Mouse (Mus musculus) stomach, embryonic 16.5 days (tissue): Measurements from ENCODE around the gene Wdr59. TPM values are rescaled to one million over a fixed set of nuclear protein-coding genes. Genes with fewer than 3 reads are reported as not detected.

Experiments used
- ATAC-seq: fragments of 200-750 bp; cut with Nextera tagmentation; 2 replicates; pipeline ENCODE4 v1.8.0; 2017; ENCODE audit warnings: moderate number of reproducible peaks, moderate TSS enrichment; ENCODE audit not compliant: insufficient read depth, low FRiP score
- H3K27ac ChIP-seq: fragments of 300-500 bp; sonication (generic); 2 replicates; pipeline ENCODE4 v1.5.1; 2014; ENCODE audit warnings: low read length
- H3K27me3 ChIP-seq: fragments of 300-500 bp; sonication (generic); 2 replicates; pipeline ENCODE4 v1.6.1; 2014; ENCODE audit warnings: low read length, control low read depth, mixed read lengths; ENCODE audit not compliant: control insufficient read depth, insufficient read depth
- H3K36me3 ChIP-seq: fragments of 300-500 bp; sonication (generic); 2 replicates; pipeline ENCODE4 v1.6.1; 2014; ENCODE audit warnings: low read length; ENCODE audit not compliant: control insufficient read depth, insufficient read depth
- H3K4me1 ChIP-seq: fragments of 300-500 bp; sonication (generic); 2 replicates; pipeline ENCODE4 v1.6.1; 2014; ENCODE audit warnings: low read length, control low read depth, mixed read lengths; ENCODE audit not compliant: control insufficient read depth, insufficient read depth
- H3K4me2 ChIP-seq: fragments of 300-500 bp; sonication (generic); 2 replicates; pipeline ENCODE4 v1.6.1; 2014; ENCODE audit warnings: low read depth, low read length, mixed read lengths
- H3K4me3 ChIP-seq: fragments of 300-500 bp; sonication (generic); replicated peaks from 2 replicates; pipeline ENCODE4 v1.5.1; 2014; ENCODE audit warnings: mild to moderate bottlenecking, low read length
- H3K9ac ChIP-seq: fragments of 300-500 bp; sonication (generic); 2 replicates; pipeline ENCODE4 v1.6.1; 2014; ENCODE audit warnings: low read length
- H3K9me3 ChIP-seq: fragments of 300-500 bp; sonication (generic); replicated peaks from 2 replicates; pipeline ENCODE4 v1.6.1; 2016; ENCODE audit warnings: low read length, control low read depth; ENCODE audit not compliant: control insufficient read depth
- WGBS: fragments of 180-500 bp; shearing (Covaris S2); extraction: QIAGEN DNeasy Blood & Tissue Kit; methylation state at CpG from one replicate; pipeline ENCODE4 v1.1.7; 2014; 5-methylcytosine and 5-hydroxymethylcytosine counted together
- polyA plus RNA-seq: library from polyadenylated mRNA; unstranded; fragments of >200 nt; fragmentation: Nextera tagmentation; extraction: Ambion mirVana; gene quantifications from 2 replicates; pipeline ENCODE4 v1.2.1, GENCODE M21; 2015

Gene Wdr59
- polyA plus RNA-seq, 1 experiment from 2014 or later, result 5.9 TPM

DNA sequence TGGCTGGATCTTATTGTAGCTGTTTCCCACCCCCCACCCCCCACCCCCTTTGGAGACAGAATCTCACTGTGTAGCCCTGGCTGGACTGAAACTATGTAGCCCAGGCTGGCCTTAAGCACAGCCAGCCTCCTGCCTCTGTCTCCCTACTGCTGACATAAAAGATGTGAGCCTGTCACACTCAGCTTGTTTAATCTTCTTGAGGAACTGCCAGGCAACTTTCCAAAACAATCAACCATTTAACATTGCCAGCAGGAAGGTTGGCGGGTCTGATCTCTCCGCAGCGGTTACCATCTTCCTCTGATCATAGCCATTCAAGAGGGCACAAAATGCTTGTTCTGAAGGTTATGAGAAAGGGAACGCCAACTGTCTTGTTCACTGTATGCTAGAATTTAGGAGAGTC is 11.6 kb upstream of the Wdr59 start:
- peaks cover 9% of the 10 kb centered on the region for H3K4me1 ChIP-seq
- H3K9ac ChIP-seq, result no peak overlapping the region
- H3K9me3 ChIP-seq, result no peaks in the 10 kb centered on the region
- H3K27ac ChIP-seq, result no peak overlapping the region
- H3K36me3 ChIP-seq, result no peaks in the 10 kb centered on the region
- no peak overlapping the region for H3K4me3 ChIP-seq
- ATAC-seq, result no peak
- H3K4me2 ChIP-seq, result no peak overlapping the region
- H3K27me3 ChIP-seq, result no peaks in the 10 kb centered on the region
- 68% methylated on average over 4 of the region's 4 CpGs for WGBS

DNA sequence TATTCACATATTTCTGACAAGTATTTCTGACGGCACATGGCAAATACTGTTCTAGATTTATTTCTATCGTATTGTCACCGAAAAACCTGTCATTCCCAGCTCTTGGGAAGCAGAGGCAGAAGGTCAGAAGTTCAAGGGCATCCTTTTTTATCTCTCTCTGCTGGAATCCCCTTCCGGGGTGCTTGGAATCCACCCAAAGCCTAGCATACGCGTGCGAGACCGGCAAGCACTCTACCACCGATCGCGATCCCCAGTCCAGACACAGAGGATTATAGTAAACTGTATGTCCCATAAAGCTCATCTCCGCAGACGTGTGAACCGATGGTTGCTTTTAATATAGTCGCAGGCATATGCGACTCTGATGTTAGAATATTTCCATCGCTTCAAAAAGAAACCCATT is 9.7 kb upstream of the Wdr59 start:
- no peaks in the 10 kb centered on the region for H3K27me3 ChIP-seq
- H3K9me3 ChIP-seq, result no peaks in the 10 kb centered on the region
- no peaks in the 10 kb centered on the region for H3K4me1 ChIP-seq
- no peaks in the 10 kb centered on the region for H3K36me3 ChIP-seq
- 80% methylated on average over 17 of the region's 17 CpGs for WGBS
- H3K4me3 ChIP-seq, result no peak overlapping the region
- H3K9ac ChIP-seq, result no peak overlapping the region
- ATAC-seq, result no peak
- H3K4me2 ChIP-seq, result no peak overlapping the region
- H3K27ac ChIP-seq, result no peak overlapping the region

DNA sequence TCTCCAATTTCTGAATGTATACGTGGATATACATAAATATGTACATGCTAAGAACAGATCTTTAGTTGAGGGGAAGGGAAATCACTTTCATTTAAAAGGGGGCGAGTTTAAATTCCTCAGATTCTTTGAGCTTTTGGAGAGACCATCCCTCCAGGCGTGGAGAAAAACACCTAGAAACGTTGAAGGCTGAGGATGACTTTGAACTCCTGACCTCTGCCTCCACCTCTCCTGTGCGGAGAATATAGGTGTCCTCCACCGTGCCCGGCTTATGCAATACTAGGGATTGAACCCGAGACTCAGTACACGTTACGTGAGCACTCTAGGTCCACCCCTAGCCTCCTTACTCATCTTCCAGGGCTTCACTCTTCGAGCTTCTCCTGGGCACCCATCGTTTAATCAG is 9.3 kb upstream of the Wdr59 start:
- Histone ChIP-seq H3K9ac (no peak overlapping the region), H3K4me1 (no peaks in the 10 kb centered on the region), H3K4me3 (no peak overlapping the region), H3K4me2 (no peak overlapping the region), H3K27ac (no peak overlapping the region), H3K9me3 (no peaks in the 10 kb centered on the region), H3K27me3 (no peaks in the 10 kb centered on the region), H3K36me3 (no peaks in the 10 kb centered on the region)
- WGBS, result 65% methylated on average over 12 of the region's 12 CpGs
- ATAC-seq, result no peak

GRCm38 (mm10) chr8:111528071-111528470 is 6.2 kb upstream of the Wdr59 start:
- Histone ChIP-seq H3K9ac (no peak overlapping the region), H3K36me3 (no peaks in the 10 kb centered on the region), H3K27ac (no peak overlapping the region), H3K4me1 (no peaks in the 10 kb centered on the region), H3K4me2 (no peak overlapping the region), H3K4me3 (no peak overlapping the region), H3K9me3 (no peaks in the 10 kb centered on the region), H3K27me3 (no peaks in the 10 kb centered on the region)
- ATAC-seq, result no peak
- 72% methylated on average over 5 of the region's 5 CpGs for WGBS

GRCm38 (mm10) chr8:111527149-111527548 is 5.3 kb upstream of the Wdr59 start:
- Histone ChIP-seq H3K9ac (no peak overlapping the region), H3K9me3 (no peaks in the 10 kb centered on the region), H3K4me1 (no peaks in the 10 kb centered on the region), H3K36me3 (no peaks in the 10 kb centered on the region), H3K4me3 (no peak overlapping the region), H3K27ac (0 out of 2 replicates have a peak overlapping the region, but pooled peaks have one; percentile 22), H3K4me2 (no peak overlapping the region), H3K27me3 (no peaks in the 10 kb centered on the region)
- ATAC-seq, result no peak
- WGBS, result 62% methylated on average over 8 of the region's 8 CpGs

- Histone ChIP-seq H3K4me2 (no peak overlapping the region), H3K27me3 (no peaks in the 10 kb centered on the region), H3K4me3 (no peak overlapping the region), H3K27ac (no peak overlapping the region), H3K4me1 (no peaks in the 10 kb centered on the region), H3K9ac (no peak overlapping the region), H3K9me3 (no peaks in the 10 kb centered on the region), H3K36me3 (no peaks in the 10 kb centered on the region)
- WGBS, result 64% methylated on average over 6 of the region's 6 CpGs
- ATAC-seq, result no peak
Observed at GRCm38 (mm10) chr8:111526403-111527024, 4.6 kb upstream of the Wdr59 start.

DNA sequence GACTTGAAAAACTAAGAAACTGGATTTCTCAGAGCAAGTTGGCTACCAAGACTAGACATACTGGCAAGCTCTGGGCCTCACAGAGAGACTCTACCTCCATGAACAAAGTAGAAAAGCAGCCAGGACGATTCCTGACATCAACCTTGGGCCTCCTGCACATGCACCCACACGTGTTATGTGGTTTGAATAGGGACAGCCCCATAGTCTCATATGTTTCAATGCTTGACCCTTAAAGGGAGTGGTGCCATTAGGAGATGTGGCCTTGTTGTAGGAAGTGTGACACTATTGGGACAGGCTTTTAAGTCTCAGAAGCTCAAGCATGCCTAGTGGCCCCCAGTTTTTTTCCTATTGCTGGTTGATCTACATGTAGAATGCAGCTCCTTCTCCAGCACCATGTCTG is 4.4 kb downstream of the Wdr59 start:
- H3K27ac ChIP-seq, result no peak overlapping the region
- peaks cover 8% of the 10 kb centered on the region for H3K4me1 ChIP-seq
- H3K36me3 ChIP-seq, result no peaks in the 10 kb centered on the region
- WGBS, result 85% methylated on average over 2 of the region's 2 CpGs
- H3K4me2 ChIP-seq, result no peak overlapping the region
- H3K27me3 ChIP-seq, result no peaks in the 10 kb centered on the region
- no peak overlapping the region for H3K4me3 ChIP-seq
- H3K9me3 ChIP-seq, result no peaks in the 10 kb centered on the region; the same call in 1 of the 2 replicates
- no peak overlapping the region for H3K9ac ChIP-seq
- no peak for ATAC-seq

DNA sequence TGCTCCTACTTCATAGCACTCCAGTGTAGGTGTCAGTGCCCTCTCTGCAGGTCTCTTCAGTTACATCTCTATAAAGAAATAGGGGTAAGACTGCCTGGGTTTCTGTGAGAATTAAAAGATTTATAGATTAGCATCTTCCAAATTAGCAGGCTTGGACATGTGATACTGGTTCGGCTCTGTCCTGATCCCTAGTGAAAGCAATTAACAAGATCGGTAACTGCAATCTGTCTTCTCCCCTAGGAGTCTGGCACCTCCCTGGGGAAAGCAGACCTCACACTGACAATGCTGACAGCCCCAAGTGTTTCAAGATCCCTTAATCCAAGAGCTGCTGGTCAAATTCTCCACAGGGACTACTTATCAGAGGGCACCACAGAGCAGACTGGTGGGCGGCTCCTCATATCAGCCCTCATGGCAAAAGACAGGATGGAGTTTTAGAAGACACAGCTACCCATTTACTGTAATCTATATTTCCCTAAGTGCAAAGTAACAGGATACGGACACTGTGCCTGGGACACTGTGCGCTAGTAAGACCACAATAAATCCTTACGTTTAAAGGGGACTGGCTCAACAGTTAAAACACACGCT is 5.3 kb downstream of the Wdr59 start:
- no peak overlapping the region for H3K4me3 ChIP-seq
- no peaks in the 10 kb centered on the region; the same call in 1 of the 2 replicates for H3K9me3 ChIP-seq
- no peaks in the 10 kb centered on the region for H3K36me3 ChIP-seq
- no peak for ATAC-seq
- H3K27ac ChIP-seq, result no peak overlapping the region
- peaks cover 8% of the 10 kb centered on the region for H3K4me1 ChIP-seq
- 80% methylated on average over 7 of the region's 7 CpGs for WGBS
- H3K27me3 ChIP-seq, result no peaks in the 10 kb centered on the region
- no peak overlapping the region for H3K9ac ChIP-seq
- no peak overlapping the region for H3K4me2 ChIP-seq

DNA sequence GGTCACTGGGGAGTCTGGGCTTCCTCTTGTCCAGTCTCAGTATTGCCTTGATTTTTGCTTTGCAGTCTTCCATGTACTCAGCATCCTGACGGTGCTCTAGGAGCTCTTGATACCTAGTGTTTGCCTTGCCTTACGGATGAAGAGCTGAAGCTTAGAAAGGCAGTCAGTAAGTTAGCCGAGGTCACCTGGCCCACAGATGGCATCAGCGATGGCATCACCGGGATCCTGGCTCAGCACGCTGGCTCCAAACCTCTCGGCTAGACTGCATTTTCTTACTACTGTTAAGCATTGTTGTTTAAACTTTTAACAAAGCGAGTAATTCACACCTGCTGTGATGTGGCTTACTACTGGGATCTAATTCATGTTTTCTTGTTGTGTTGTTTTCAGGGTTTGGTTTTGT is 8.4 kb downstream of the Wdr59 start:
- Histone ChIP-seq H3K9ac (no peak overlapping the region), H3K27me3 (no peaks in the 10 kb centered on the region), H3K4me1 (no peaks in the 10 kb centered on the region), H3K9me3 (no peaks in the 10 kb centered on the region; the same call in 1 of the 2 replicates), H3K4me2 (no peak overlapping the region), H3K36me3 (no peaks in the 10 kb centered on the region), H3K27ac (no peak overlapping the region), H3K4me3 (no peak overlapping the region)
- 85% methylated on average over 8 of the region's 8 CpGs for WGBS
- no peak for ATAC-seq
